Mouse (Mus musculus): ENCODE results near the gene Samm50. TPM values are rescaled to one million over a fixed set of nuclear protein-coding genes. Genes with fewer than 3 reads are reported as not detected.

The Samm50 gene
- polyA plus RNA-seq, 1 experiment = 53.5 TPM

GRCm38 (mm10) chr15:84247309-84247708 lies 55.3 kb downstream of the Samm50 start:
- no peak for TF ChIP-seq GATA1 (IDR thresholded peaks at IDR 0.05; ENCODE audit: low read length)

- TF ChIP-seq GATA1 (IDR thresholded peaks at IDR 0.05; ENCODE audit: low read length) = no peak
Measured at GRCm38 (mm10) chr15:84251227-84251626, 59.2 kb downstream of the Samm50 start.

- TF ChIP-seq GATA1 (IDR thresholded peaks at IDR 0.05; ENCODE audit: low read length) = no peak
Measured at GRCm38 (mm10) chr15:84252645-84253044, 60.6 kb downstream of the Samm50 start.

- TF ChIP-seq GATA1 (IDR thresholded peaks at IDR 0.05; ENCODE audit: low read length) = no peak
Measured at GRCm38 (mm10) chr15:84253757-84254156, 61.7 kb downstream of the Samm50 start.

GRCm38 (mm10) chr15:84254387-84254786 lies 62.3 kb downstream of the Samm50 start:
- no peak for TF ChIP-seq GATA1 (IDR thresholded peaks at IDR 0.05; ENCODE audit: low read length)

- no peak for TF ChIP-seq GATA1 (IDR thresholded peaks at IDR 0.05; ENCODE audit: low read length)
Measured at GRCm38 (mm10) chr15:84256254-84256850, 64.3 kb downstream of the Samm50 start.

- no peak for TF ChIP-seq GATA1 (IDR thresholded peaks at IDR 0.05; ENCODE audit: low read length)
Measured at GRCm38 (mm10) chr15:84256864-84257263, 64.8 kb downstream of the Samm50 start.

- TF ChIP-seq GATA1 (IDR thresholded peaks at IDR 0.05; ENCODE audit: low read length) = no peak
Measured at GRCm38 (mm10) chr15:84258602-84259355, 66.7 kb downstream of the Samm50 start.

GRCm38 (mm10) chr15:84260123-84260822 lies 68.2 kb downstream of the Samm50 start:
- TF ChIP-seq GATA1 (IDR thresholded peaks at IDR 0.05; ENCODE audit: low read length) = no peak

GRCm38 (mm10) chr15:84262630-84263029 lies 70.6 kb downstream of the Samm50 start:
- TF ChIP-seq GATA1 (IDR thresholded peaks at IDR 0.05; ENCODE audit: low read length) = no peak

GRCm38 (mm10) chr15:84263573-84263972 lies 71.5 kb downstream of the Samm50 start:
- TF ChIP-seq GATA1 (IDR thresholded peaks at IDR 0.05; ENCODE audit: low read length) = no peak

GRCm38 (mm10) chr15:84265141-84265540 lies 73.1 kb downstream of the Samm50 start:
- no peak for TF ChIP-seq GATA1 (IDR thresholded peaks at IDR 0.05; ENCODE audit: low read length)

GRCm38 (mm10) chr15:84266290-84266689 lies 74.2 kb downstream of the Samm50 start:
- TF ChIP-seq GATA1 (IDR thresholded peaks at IDR 0.05; ENCODE audit: low read length) = no peak

Other genes with a start within 250 kb of the Samm50 start
- not detected in 2 replicates for gene Efcab6, start 126.9 kb upstream of the Samm50 start, polyA plus RNA-seq (2012)
- gene Sult4a1, start 86.5 kb upstream of the Samm50 start, polyA plus RNA-seq (2012) = not detected in 2 replicates
- not detected in 2 replicates for gene Pnpla5, start 69.1 kb upstream of the Samm50 start, polyA plus RNA-seq (2012)
- gene Pnpla3, start 24.4 kb upstream of the Samm50 start, polyA plus RNA-seq (2012) = not detected in 2 replicates
- 0.02 TPM in 1 of 2 replicates, not detected in the other for gene Parvb, start 39.8 kb downstream of the Samm50 start, polyA plus RNA-seq (2012)
- gene Parvg, start 131.8 kb downstream of the Samm50 start, polyA plus RNA-seq (2012) = not detected in 2 replicates

All from G1E-ER4 (cell line).